Mouse (Mus musculus) liver, adult 2 months (tissue): ENCODE results near the gene Cask. TPM values are rescaled to one million over a fixed set of nuclear protein-coding genes. Genes with fewer than 3 reads are reported as not detected.

Experiments used
- DNase-seq: peaks from one replicate; pipeline ENCODE4 v3.0.0-alpha.2; 2011; ENCODE audit warnings: low read depth, low spot score; ENCODE audit errors: extremely low read depth
- H3K27ac ChIP-seq: fragments of 200-500 bp; replicated peaks from 2 replicates; pipeline ENCODE4 v1.5.1; 2012; ENCODE audit warnings: low read depth, mild to moderate bottlenecking, control low read depth, inconsistent platforms, low read length; ENCODE audit not compliant: insufficient read depth
- H3K27me3 ChIP-seq: fragments of 200-500 bp; 2 replicates; pipeline ENCODE4 v1.6.1; 2012; ENCODE audit warnings: mild to moderate bottlenecking, moderate library complexity, low read length, inconsistent platforms; ENCODE audit not compliant: control insufficient read depth, insufficient read depth
- H3K36me3 ChIP-seq: fragments of 200-500 bp; 2 replicates; pipeline ENCODE4 v1.6.1; 2012; ENCODE audit warnings: low read length, inconsistent platforms; ENCODE audit not compliant: control insufficient read depth, insufficient read depth
- H3K4me1 ChIP-seq: fragments of 200-500 bp; 2 replicates; pipeline ENCODE4 v1.6.1; 2011; ENCODE audit warnings: low read length; ENCODE audit not compliant: control insufficient read depth, insufficient read depth
- H3K4me3 ChIP-seq: fragments of 200-500 bp; 2 replicates; pipeline ENCODE4 v1.5.1; 2011; ENCODE audit warnings: low read depth, mild to moderate bottlenecking, control low read depth, low read length, moderate library complexity; ENCODE audit not compliant: insufficient read depth
- H3K79me2 ChIP-seq: fragments of 200-500 bp; 2 replicates; pipeline ENCODE4 v1.6.1; 2012; ENCODE audit warnings: inconsistent platforms, mild to moderate bottlenecking, low read length, moderate library complexity; ENCODE audit not compliant: control insufficient read depth, insufficient read depth
- H3K9ac ChIP-seq: fragments of 200-500 bp; 2 replicates; pipeline ENCODE4 v1.6.1; 2012; ENCODE audit warnings: low read depth, mild to moderate bottlenecking, control low read depth, inconsistent platforms, low read length
- CTCF ChIP-seq: fragments of 200-500 bp; IDR thresholded peaks from 2 replicates; pipeline ENCODE4 v1.5.1; 2011; ENCODE audit warnings: low read depth, low read length, control low read depth
- POLR2A ChIP-seq: fragments of 200-500 bp; IDR thresholded peaks from 2 replicates; pipeline ENCODE4 v1.6.1; 2011; ENCODE audit warnings: low read length, control low read depth; ENCODE audit not compliant: insufficient read depth; ENCODE audit errors: extremely low read depth
- WGBS: fragments of 180-500 bp; shearing (Covaris S2); methylation state at CpG from one replicate; pipeline ENCODE4 v1.1.7; 2018; 5-methylcytosine and 5-hydroxymethylcytosine counted together
- polyA plus RNA-seq: library from polyadenylated mRNA; depleted of rRNA; stranded (reverse); fragments of >200 nt; gene quantifications from 2 replicates; pipeline ENCODE4 v1.2.3, GENCODE M21; 2012
- total RNA-seq: library from RNA; depleted of rRNA; stranded (reverse); fragments of >200 nt; gene quantifications from 2 replicates; pipeline ENCODE4 v1.2.3, GENCODE M21; 2014

Cask gene
- total and polyA plus RNA-seq, 2 experiments = 2.7 to 10.6 TPM

- no peak overlapping the region for H3K4me3 ChIP-seq
- no peaks in the 10 kb centered on the region for H3K79me2 ChIP-seq
- no peak for DNase-seq
- H3K27me3 ChIP-seq = no peaks in the 10 kb centered on the region
- H3K27ac ChIP-seq = no peak overlapping the region
- WGBS = 81% methylated on average over 1 of the region's 1 CpGs
- no peaks in the 10 kb centered on the region for H3K4me1 ChIP-seq
- no peak for TF ChIP-seq CTCF
- TF ChIP-seq POLR2A = no peak
- no peak overlapping the region for H3K9ac ChIP-seq
- H3K36me3 ChIP-seq = no peaks in the 10 kb centered on the region
Measured at GRCm38 (mm10) chrX:13729835-13730480, 121.2 kb downstream of the Cask start.

- Histone ChIP-seq H3K4me3 (no peak overlapping the region), H3K27ac (no peak overlapping the region), H3K9ac (no peak overlapping the region), H3K36me3 (no peaks in the 10 kb centered on the region), H3K27me3 (no peaks in the 10 kb centered on the region), H3K79me2 (no peaks in the 10 kb centered on the region), H3K4me1 (no peaks in the 10 kb centered on the region)
- DNase-seq = no peak
- TF ChIP-seq CTCF (no peak), POLR2A (no peak)
- 90% methylated on average over 8 of the region's 8 CpGs for WGBS
Measured at GRCm38 (mm10) chrX:13725573-13726403, 125.4 kb downstream of the Cask start.

GRCm38 (mm10) chrX:13720296-13720829 is 130.8 kb downstream of the Cask start:
- peak; percentile 16 for DNase-seq
- no peaks in the 10 kb centered on the region for H3K4me1 ChIP-seq
- no peak overlapping the region for H3K27ac ChIP-seq
- no peaks in the 10 kb centered on the region for H3K79me2 ChIP-seq
- no peaks in the 10 kb centered on the region for H3K36me3 ChIP-seq
- no peak for TF ChIP-seq CTCF
- no peak for TF ChIP-seq POLR2A
- no peak overlapping the region for H3K4me3 ChIP-seq
- no peaks in the 10 kb centered on the region for H3K27me3 ChIP-seq
- WGBS = 42% methylated on average over 7 of the region's 7 CpGs
- no peak overlapping the region for H3K9ac ChIP-seq

GRCm38 (mm10) chrX:13718283-13718682 is 132.9 kb downstream of the Cask start:
- H3K4me3 ChIP-seq = no peak overlapping the region
- TF ChIP-seq CTCF = no peak
- TF ChIP-seq POLR2A = no peak
- H3K27ac ChIP-seq = no peak overlapping the region
- no peaks in the 10 kb centered on the region for H3K27me3 ChIP-seq
- H3K79me2 ChIP-seq = no peaks in the 10 kb centered on the region
- WGBS = 94% methylated on average over 1 of the region's 1 CpGs
- no peaks in the 10 kb centered on the region for H3K4me1 ChIP-seq
- no peaks in the 10 kb centered on the region for H3K36me3 ChIP-seq
- no peak for DNase-seq
- H3K9ac ChIP-seq = no peak overlapping the region

- H3K4me3 ChIP-seq = no peak overlapping the region
- H3K4me1 ChIP-seq = no peaks in the 10 kb centered on the region
- 56% methylated on average over 4 of the region's 4 CpGs for WGBS
- H3K27ac ChIP-seq = no peak overlapping the region
- no peak overlapping the region for H3K9ac ChIP-seq
- no peaks in the 10 kb centered on the region for H3K36me3 ChIP-seq
- H3K27me3 ChIP-seq = no peaks in the 10 kb centered on the region
- no peak for TF ChIP-seq POLR2A
- no peak for TF ChIP-seq CTCF
- H3K79me2 ChIP-seq = no peaks in the 10 kb centered on the region
- DNase-seq = no peak
Measured at GRCm38 (mm10) chrX:13716796-13717569, 134.2 kb downstream of the Cask start.
